Mouse (Mus musculus) pancreas, adult 10 weeks (tissue): ENCODE results near the gene Lamtor1. TPM values are rescaled to one million over a fixed set of nuclear protein-coding genes. Genes with fewer than 3 reads are reported as not detected.

Experiments used
- polyA plus RNA-seq: library from polyadenylated mRNA; stranded (reverse); fragments of 350-450 nt; fragmentation: Illumina TruSeq; extraction: RNeasy Lipid Tissue Mini Kit (QIAGEN cat#74804); gene quantifications from one replicate; pipeline ENCODE4 v1.2.3, GENCODE M21; 2015; ENCODE audit warnings: low read depth, low replicate concordance; ENCODE audit not compliant: insufficient read depth

The Lamtor1 gene
- polyA plus RNA-seq: 21.4 TPM

DNA sequence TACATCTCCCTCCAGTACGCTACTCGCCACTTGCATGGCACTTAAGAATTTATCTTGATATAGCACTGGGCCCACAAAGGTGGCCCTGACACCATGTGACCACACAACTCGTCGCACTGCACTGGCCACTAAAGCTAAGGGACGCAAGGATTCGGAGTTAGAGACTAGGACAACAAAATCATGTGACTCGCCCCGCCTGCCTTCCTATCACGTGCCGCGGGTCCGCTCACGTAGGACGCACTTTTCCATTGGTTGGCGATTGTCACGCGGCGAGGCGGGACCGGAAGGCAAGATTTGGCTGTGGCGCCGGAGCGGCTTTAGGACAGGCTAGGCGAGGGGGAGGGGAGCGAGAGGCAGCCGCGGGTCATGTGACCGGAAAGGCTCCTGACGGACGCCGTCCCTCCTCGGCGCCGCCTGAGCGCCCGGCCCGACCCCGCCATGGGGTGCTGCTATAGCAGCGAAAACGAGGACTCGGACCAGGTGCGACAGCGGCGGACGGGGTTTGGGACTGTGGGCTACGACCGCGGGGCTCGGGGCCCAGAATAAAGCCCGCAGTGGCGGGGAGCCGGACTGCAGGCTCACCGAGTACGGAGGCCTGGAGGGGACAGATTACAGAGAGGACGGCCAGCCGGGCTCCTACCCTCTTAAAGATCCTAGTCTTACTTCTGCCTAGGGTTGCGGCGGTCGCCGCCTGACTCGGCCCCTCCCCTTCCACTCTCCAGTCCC lies at the start of gene Lamtor1:
Lamtor1 (plus strand) TSS at position 344 of the 726 bp plus-strand sequence.

DNA sequence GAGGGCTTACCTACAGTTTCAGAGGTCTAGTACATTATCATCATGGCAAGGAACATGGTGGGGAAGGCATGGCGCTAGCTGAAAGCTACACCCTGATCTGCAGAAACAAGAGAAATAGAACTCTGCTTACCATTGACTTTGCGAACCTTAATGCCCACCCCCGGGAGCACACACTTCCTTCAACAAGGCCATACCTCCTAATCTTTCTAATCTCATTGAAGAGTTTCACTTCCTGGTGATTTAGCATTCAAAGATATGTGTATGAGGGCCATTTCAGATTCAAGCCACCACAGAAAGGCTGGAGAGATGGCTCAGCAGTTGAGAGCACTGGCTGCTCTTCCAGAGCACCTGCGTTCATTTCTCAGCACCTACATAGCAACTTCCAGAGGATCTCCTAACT lies 48.6 kb upstream of the Lamtor1 start, which contains the start of gene Folr2:
Folr2 (minus strand) TSS at position 101 of the 400 bp plus-strand sequence.

DNA sequence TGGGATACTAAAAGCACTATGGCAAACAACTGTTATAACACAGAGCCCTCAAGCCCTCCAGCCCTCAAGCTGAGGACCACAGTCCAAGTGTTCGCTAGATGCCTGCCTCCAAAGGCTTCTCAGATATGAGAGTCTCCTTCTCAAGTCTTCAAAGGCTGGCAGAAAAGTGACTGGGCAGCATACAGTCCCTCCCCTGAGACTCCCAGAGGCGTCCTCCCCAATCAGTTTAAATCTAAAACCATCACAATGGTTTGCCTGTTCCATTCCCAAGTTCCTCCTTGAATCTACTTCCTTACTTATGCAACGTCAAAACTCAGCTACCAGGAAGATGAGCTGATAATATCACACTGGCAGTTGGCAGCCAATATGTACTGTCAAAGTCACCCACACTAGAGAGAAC lies 42.3 kb upstream of the Lamtor1 start, which contains the start of gene Anapc15:
Anapc15 (plus strand) TSS at position 301 of the 400 bp plus-strand sequence.

DNA sequence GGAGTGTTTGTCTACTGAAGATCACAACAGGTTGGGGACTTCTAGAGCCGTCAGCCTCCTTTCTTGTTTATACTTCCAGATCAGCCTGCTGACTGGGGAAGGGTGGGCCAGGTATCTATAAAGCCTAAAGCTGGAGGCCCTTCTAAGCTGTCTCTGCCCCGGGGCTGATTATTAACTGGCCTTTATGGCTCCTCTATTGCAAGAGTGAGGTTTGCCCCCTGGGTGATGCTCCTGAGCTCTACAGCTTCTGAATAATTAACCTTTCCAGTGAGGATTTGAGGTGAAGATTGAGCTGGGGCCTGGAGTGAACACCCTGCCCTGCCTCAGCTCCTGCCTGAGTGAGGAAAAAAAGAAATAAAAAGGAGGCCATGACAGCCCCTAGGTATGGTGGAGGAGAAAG lies 35.1 kb upstream of the Lamtor1 start, which contains the start of gene Folr1:
Folr1 (minus strand) TSS at position 160 of the 400 bp plus-strand sequence.

DNA sequence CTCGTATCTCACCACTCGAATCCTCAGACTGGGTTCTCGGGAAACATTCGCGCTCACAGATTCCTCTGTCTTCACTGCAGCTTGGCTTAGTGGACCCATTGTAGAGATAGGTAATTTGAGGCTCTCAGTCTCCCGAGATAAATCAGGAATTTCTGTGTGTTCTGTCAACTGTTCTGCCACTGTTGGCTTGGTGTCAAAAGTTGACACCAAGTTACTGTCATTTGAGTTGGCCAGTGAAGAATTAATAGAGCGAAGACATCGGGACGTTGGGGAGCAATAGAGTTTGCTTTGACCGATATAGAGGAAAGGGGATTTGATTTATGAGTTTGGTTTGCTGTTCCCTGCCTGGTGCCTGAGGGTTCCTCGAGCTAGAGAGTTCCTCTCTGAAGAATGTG lies 580 bp downstream of the Lamtor1 start, which contains the start of gene Tomt:
Tomt (minus strand) TSS at position 73 of the 395 bp plus-strand sequence.

DNA sequence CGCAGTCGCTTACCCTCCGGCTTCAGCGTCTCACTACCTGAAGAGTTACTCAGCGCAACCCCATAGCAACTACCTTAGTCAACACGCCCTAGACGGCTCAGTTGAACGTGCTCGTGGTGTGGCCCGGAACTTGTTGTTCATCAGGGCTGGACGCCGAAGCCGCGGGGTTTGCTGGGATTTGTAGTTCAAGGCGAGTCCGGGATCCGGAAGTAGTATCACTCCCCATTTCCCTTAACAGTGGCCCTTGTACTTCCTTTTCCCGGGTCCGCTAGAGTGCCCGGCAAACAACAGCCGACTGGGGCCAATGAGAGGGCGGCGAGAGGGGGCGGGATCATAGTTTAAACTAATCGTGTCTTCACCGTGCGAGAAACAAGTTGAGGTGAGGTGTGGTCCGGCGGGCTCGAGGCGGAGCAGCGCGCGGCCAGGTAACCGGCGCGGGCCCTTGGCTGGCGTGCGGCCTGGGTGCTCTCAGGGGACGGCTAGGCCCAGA lies 28.1 kb downstream of the Lamtor1 start, which contains the start of the genes Lrrc51 and Numa1:
Lrrc51 (minus strand) TSS at position 145 of the 490 bp plus-strand sequence.
Numa1 (plus strand) TSS at position 361 of the 490 bp plus-strand sequence.

Other genes starting within 250 kb of the Lamtor1 start
- gene Clpb, start 242.3 kb upstream of the Lamtor1 start, polyA plus RNA-seq: 4.8 TPM
- gene Phox2a, start 87.6 kb upstream of the Lamtor1 start, polyA plus RNA-seq: not detected
- gene Inppl1, start 67.7 kb upstream of the Lamtor1 start, polyA plus RNA-seq: 24.1 TPM
- 7.3 TPM for gene Folr2, start 48.7 kb upstream of the Lamtor1 start, polyA plus RNA-seq
- 6.8 TPM for gene Anapc15, start 42.2 kb upstream of the Lamtor1 start, polyA plus RNA-seq
- 2.5 TPM for gene Folr1, start 35.1 kb upstream of the Lamtor1 start, polyA plus RNA-seq
- gene Tomt, start 455 bp downstream of the Lamtor1 start, polyA plus RNA-seq: not detected
- gene Lrrc51, start 28.0 kb downstream of the Lamtor1 start, polyA plus RNA-seq: 12.1 TPM
- 26.7 TPM for gene Numa1, start 28.2 kb downstream of the Lamtor1 start, polyA plus RNA-seq
- 5.5 TPM for gene Il18bp, start 112.8 kb downstream of the Lamtor1 start, polyA plus RNA-seq
- 7.9 TPM for gene Rnf121, start 159.6 kb downstream of the Lamtor1 start, polyA plus RNA-seq
- 7.2 TPM for gene Xndc1, start 159.6 kb downstream of the Lamtor1 start, polyA plus RNA-seq
- gene Xntrpc, start 159.8 kb downstream of the Lamtor1 start, polyA plus RNA-seq: 1.0 TPM
- not detected for gene Trpc2, start 177.2 kb downstream of the Lamtor1 start, polyA plus RNA-seq
- gene Art1, start 195.8 kb downstream of the Lamtor1 start, polyA plus RNA-seq: not detected
- gene Art5, start 203.6 kb downstream of the Lamtor1 start, polyA plus RNA-seq: not detected
- not detected for gene Chrna10, start 210.9 kb downstream of the Lamtor1 start, polyA plus RNA-seq